Mouse (Mus musculus) limb, embryonic 15.5 days (tissue): ENCODE results near the gene Fam198b. TPM values are rescaled to one million over a fixed set of nuclear protein-coding genes. Genes with fewer than 3 reads are reported as not detected.

ENCODE experiments used
- ATAC-seq: fragments of 200-750 bp; cut with Nextera tagmentation; 2 replicates; pipeline ENCODE4 v1.8.0; 2017; ENCODE audit warnings: low read depth, moderate TSS enrichment; ENCODE audit not compliant: insufficient number of reproducible peaks, low FRiP score, low TSS enrichment
- H3K27ac ChIP-seq: fragments of 300-500 bp; sonication (generic); 2 replicates; pipeline ENCODE4 v1.5.1; 2015; ENCODE audit warnings: moderate library complexity, mild to moderate bottlenecking, inconsistent platforms
- H3K27me3 ChIP-seq: fragments of 300-500 bp; sonication (generic); 2 replicates; pipeline ENCODE4 v1.6.1; 2015; ENCODE audit warnings: inconsistent platforms
- H3K36me3 ChIP-seq: fragments of 300-500 bp; sonication (generic); 2 replicates; pipeline ENCODE4 v1.6.1; 2015; ENCODE audit warnings: inconsistent platforms
- H3K4me1 ChIP-seq: fragments of 300-500 bp; sonication (generic); 2 replicates; pipeline ENCODE4 v1.6.1; 2015; ENCODE audit warnings: inconsistent platforms
- H3K4me2 ChIP-seq: fragments of 300-500 bp; sonication (generic); 2 replicates; pipeline ENCODE4 v1.6.1; 2015; ENCODE audit warnings: mild to moderate bottlenecking, inconsistent platforms
- H3K4me3 ChIP-seq: fragments of 300-500 bp; sonication (generic); 2 replicates; pipeline ENCODE4 v1.5.1; 2015; ENCODE audit warnings: mild to moderate bottlenecking, inconsistent platforms
- H3K9ac ChIP-seq: fragments of 300-500 bp; sonication (generic); 2 replicates; pipeline ENCODE4 v1.6.1; 2015; ENCODE audit warnings: inconsistent platforms
- H3K9me3 ChIP-seq: fragments of 300-500 bp; sonication (generic); 2 replicates; pipeline ENCODE4 v1.6.1; 2016; ENCODE audit warnings: inconsistent platforms
- WGBS: fragments of 180-500 bp; shearing (Covaris S2); methylation state at CpG from one replicate; pipeline ENCODE4 v1.1.7; 2015; 5-methylcytosine and 5-hydroxymethylcytosine counted together
- polyA plus RNA-seq: library from polyadenylated mRNA; unstranded; fragments of >200 nt; fragmentation: Nextera tagmentation; extraction: Ambion mirVana; gene quantifications from 2 replicates; pipeline ENCODE4 v1.2.1, GENCODE M21; 2015

Gene Fam198b
- polyA plus RNA-seq, 1 experiment from 2014 or later, result 20.1 TPM

- H3K36me3 ChIP-seq, result no peaks in the 10 kb centered on the region
- peak overlapping the region; percentile 59 for H3K4me2 ChIP-seq
- no peaks in the 10 kb centered on the region for H3K27me3 ChIP-seq
- 2% methylated on average over 19 of the region's 19 CpGs for WGBS
- peak overlapping the region; percentile 69 for H3K27ac ChIP-seq
- no peaks in the 10 kb centered on the region for H3K9me3 ChIP-seq
- no peak; the same call in 1 of the 2 replicates for ATAC-seq
- H3K9ac ChIP-seq, result 0 out of 2 replicates have a peak overlapping the region, but pooled peaks have one; percentile 14
- peak overlapping the region; percentile 40 for H3K4me3 ChIP-seq
- H3K4me1 ChIP-seq, result peaks cover 24% of the 10 kb centered on the region
These were observed 1.5 kb downstream of the Fam198b start for GRCm38 (mm10) chr3:79885686-79886356.

- H3K36me3 ChIP-seq, result no peaks in the 10 kb centered on the region
- peak overlapping the region; percentile 69 for H3K27ac ChIP-seq
- WGBS, result 54% methylated on average over 23 of the region's 23 CpGs
- ATAC-seq, result peak; percentile 40; the same call in 1 of the 2 replicates
- peak overlapping the region; percentile 59 for H3K4me2 ChIP-seq
- no peak overlapping the region for H3K9ac ChIP-seq
- H3K27me3 ChIP-seq, result no peaks in the 10 kb centered on the region
- H3K4me3 ChIP-seq, result peak overlapping the region; percentile 40
- H3K9me3 ChIP-seq, result no peaks in the 10 kb centered on the region
- peaks cover 24% of the 10 kb centered on the region for H3K4me1 ChIP-seq
These were observed 2.2 kb downstream of the Fam198b start for GRCm38 (mm10) chr3:79886357-79887091.

- H3K27ac ChIP-seq, result peak overlapping the region; percentile 40
- no peaks in the 10 kb centered on the region for H3K27me3 ChIP-seq
- no peaks in the 10 kb centered on the region for H3K36me3 ChIP-seq
- peak overlapping the region; percentile 40 for H3K4me3 ChIP-seq
- H3K4me2 ChIP-seq, result peak overlapping the region; percentile 59
- no peak overlapping the region for H3K9ac ChIP-seq
- ATAC-seq, result no peak; the same call in 1 of the 2 replicates
- WGBS, result 17% methylated on average over 8 of the region's 8 CpGs
- peaks cover 24% of the 10 kb centered on the region for H3K4me1 ChIP-seq
- H3K9me3 ChIP-seq, result no peaks in the 10 kb centered on the region
These were observed 3.0 kb downstream of the Fam198b start for GRCm38 (mm10) chr3:79887161-79887855.

GRCm38 (mm10) chr3:79887966-79888365 is 3.6 kb downstream of the Fam198b start:
- Histone ChIP-seq H3K27ac (no peak overlapping the region), H3K27me3 (no peaks in the 10 kb centered on the region), H3K4me3 (peak overlapping the region; percentile 40), H3K9me3 (no peaks in the 10 kb centered on the region), H3K9ac (no peak overlapping the region), H3K36me3 (no peaks in the 10 kb centered on the region), H3K4me2 (peak overlapping the region; percentile 59; the same call in 1 of the 2 replicates), H3K4me1 (peaks cover 24% of the 10 kb centered on the region)
- no peak for ATAC-seq
- whole genome bisulfite sequencing, result 80% methylated on average over 2 of the region's 2 CpGs

DNA sequence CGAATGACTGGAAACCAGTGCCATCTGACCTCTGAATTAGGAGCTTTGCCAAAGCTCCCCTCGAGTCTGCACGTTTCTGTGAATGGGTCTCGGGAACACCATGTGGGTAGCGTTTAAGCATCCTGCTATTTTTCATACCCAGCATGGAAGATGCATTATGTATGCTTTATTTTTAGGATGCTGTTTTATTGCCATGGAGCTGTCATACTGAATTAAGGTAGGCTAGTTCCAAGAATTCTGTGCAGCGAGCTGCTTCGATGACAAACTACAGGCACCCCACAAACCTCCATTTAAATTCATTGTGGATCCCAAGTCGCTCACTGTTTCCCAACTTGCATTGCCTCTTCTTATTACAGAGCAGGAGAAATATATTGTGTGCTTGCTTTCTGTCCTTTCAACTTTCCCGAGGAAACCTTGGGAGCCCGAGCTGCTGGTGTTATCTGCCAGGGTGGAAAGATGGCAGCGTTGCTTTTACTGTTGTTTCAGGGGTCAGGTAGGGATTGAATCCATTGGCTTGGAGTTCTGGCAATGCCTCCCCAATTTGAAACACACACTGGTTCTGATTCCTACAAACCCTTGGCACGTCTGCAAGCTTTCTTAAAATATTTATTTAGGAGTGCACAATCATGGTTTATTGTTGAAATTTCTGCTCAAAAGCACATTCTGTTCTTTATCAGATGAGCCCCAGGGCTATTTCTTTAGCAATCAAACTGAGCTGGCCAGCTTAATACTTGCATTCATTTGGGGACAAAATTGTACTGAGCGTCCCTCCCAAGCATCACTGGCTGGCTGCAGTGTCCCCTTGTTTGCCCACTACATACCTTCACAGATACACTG is 13.4 kb downstream of the Fam198b start:
- H3K9ac ChIP-seq, result no peak overlapping the region
- no peak overlapping the region for H3K4me3 ChIP-seq
- WGBS, result 69% methylated on average over 13 of the region's 13 CpGs
- H3K27ac ChIP-seq, result no peak overlapping the region
- no peak for ATAC-seq
- H3K9me3 ChIP-seq, result no peaks in the 10 kb centered on the region
- H3K4me2 ChIP-seq, result no peak overlapping the region
- no peaks in the 10 kb centered on the region for H3K4me1 ChIP-seq
- H3K36me3 ChIP-seq, result no peaks in the 10 kb centered on the region
- H3K27me3 ChIP-seq, result no peaks in the 10 kb centered on the region

DNA sequence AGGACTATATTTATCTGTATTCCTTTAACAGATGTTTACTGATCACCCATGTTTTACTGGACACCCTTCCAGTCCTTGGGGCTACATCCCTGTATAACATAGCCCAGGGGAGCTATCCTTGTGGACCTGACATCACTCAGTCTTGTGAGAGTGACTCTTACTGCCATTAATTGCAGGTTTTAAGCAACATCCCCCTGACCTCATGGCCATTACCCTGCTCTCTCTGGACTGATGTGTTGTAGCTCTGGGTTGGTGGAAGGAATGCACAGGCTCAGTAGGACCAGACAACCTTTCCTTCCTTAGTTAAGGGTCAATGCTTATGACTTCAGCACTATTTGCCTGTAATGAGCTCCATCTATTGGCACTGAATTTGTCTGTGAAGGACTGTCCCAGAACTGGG is 14.2 kb downstream of the Fam198b start:
- Histone ChIP-seq H3K9ac (no peak overlapping the region), H3K36me3 (no peaks in the 10 kb centered on the region), H3K4me2 (no peak overlapping the region), H3K9me3 (no peaks in the 10 kb centered on the region), H3K4me1 (no peaks in the 10 kb centered on the region), H3K4me3 (no peak overlapping the region), H3K27ac (no peak overlapping the region), H3K27me3 (no peaks in the 10 kb centered on the region)
- ATAC-seq, result no peak

GRCm38 (mm10) chr3:79899906-79900305 is 15.6 kb downstream of the Fam198b start:
- no peak overlapping the region for H3K4me2 ChIP-seq
- WGBS, result 80% methylated on average over 9 of the region's 9 CpGs
- no peaks in the 10 kb centered on the region for H3K9me3 ChIP-seq
- no peak overlapping the region for H3K4me3 ChIP-seq
- H3K9ac ChIP-seq, result no peak overlapping the region
- no peaks in the 10 kb centered on the region for H3K4me1 ChIP-seq
- H3K36me3 ChIP-seq, result no peaks in the 10 kb centered on the region
- ATAC-seq, result no peak
- H3K27ac ChIP-seq, result no peak overlapping the region
- H3K27me3 ChIP-seq, result no peaks in the 10 kb centered on the region

- no peak overlapping the region for H3K4me3 ChIP-seq
- no peaks in the 10 kb centered on the region for H3K9me3 ChIP-seq
- no peaks in the 10 kb centered on the region for H3K4me1 ChIP-seq
- no peak overlapping the region for H3K4me2 ChIP-seq
- no peak for ATAC-seq
- 92% methylated on average over 2 of the region's 2 CpGs for WGBS
- H3K27me3 ChIP-seq, result no peaks in the 10 kb centered on the region
- no peak overlapping the region for H3K27ac ChIP-seq
- no peak overlapping the region for H3K9ac ChIP-seq
- H3K36me3 ChIP-seq, result no peaks in the 10 kb centered on the region
These were observed 16.2 kb downstream of the Fam198b start for GRCm38 (mm10) chr3:79900502-79900901.

DNA sequence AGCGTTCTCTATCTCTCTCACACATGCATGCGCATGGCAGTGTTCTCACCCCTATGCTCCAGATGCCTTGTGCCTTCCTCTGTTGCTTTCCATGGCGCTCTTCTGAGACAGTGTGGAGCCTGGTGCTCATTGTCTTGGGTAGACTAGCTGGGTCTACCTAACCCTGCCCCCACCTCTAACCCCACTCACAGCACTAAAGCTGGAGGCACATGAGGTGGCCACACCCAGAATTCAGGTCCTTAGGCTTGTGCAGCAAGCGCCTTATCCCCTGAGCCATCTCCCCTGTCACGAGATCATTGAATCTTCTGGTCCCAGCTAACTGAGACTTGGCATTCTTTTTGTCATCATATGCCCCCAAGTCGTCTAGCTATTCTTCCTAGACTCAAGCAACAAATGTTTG is 17.0 kb downstream of the Fam198b start:
- no peaks in the 10 kb centered on the region for H3K4me1 ChIP-seq
- no peak for ATAC-seq
- no peaks in the 10 kb centered on the region for H3K9me3 ChIP-seq
- H3K27ac ChIP-seq, result no peak overlapping the region
- no peak overlapping the region for H3K4me3 ChIP-seq
- no peak overlapping the region for H3K9ac ChIP-seq
- no peaks in the 10 kb centered on the region for H3K36me3 ChIP-seq
- H3K27me3 ChIP-seq, result no peaks in the 10 kb centered on the region
- WGBS, result 83% methylated on average over 6 of the region's 6 CpGs
- no peak overlapping the region for H3K4me2 ChIP-seq

DNA sequence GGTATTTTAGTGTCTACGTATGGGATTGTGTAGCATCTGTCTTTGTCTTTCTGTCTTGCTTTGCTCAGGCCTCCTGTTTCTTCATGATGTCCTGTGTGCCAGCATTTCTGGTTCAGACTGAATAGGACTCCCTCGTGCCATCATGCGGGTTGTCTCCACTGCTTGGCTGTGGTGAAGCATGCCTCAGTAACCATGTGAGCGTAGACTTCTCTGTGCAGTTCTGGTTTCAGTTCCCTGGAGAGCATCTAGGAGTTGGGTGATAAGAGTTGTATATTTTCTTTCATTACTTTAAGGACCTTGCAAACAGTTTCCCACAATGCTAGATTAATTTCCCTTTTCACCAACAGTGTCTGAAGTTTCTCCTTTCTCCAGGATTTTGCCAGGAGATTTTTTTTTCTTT is 17.4 kb downstream of the Fam198b start:
- H3K9ac ChIP-seq, result no peak overlapping the region
- H3K27ac ChIP-seq, result no peak overlapping the region
- H3K4me2 ChIP-seq, result no peak overlapping the region
- ATAC-seq, result no peak
- no peaks in the 10 kb centered on the region for H3K27me3 ChIP-seq
- no peak overlapping the region for H3K4me3 ChIP-seq
- 86% methylated on average over 4 of the region's 4 CpGs for WGBS
- no peaks in the 10 kb centered on the region for H3K4me1 ChIP-seq
- no peaks in the 10 kb centered on the region for H3K9me3 ChIP-seq
- no peaks in the 10 kb centered on the region for H3K36me3 ChIP-seq

DNA sequence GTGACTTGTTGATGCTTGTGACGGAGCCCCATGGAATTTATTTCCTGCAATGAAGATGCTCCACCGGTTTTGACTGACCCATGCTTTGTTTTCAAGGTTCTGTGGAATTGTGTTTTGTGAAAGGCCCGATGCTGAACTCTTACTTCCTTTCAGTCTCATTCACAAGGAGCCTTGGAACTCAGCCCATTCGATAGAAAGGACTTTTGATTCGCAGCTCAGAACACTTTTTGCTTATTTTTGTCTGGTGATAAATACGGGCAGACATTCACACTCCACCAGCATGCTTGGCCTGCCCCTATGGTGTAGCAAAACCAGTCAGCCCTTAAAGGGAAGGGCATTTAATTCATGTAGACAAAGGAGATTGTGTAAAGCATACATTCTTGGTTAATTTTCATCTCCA is 19.5 kb downstream of the Fam198b start:
- Histone ChIP-seq H3K4me2 (no peak overlapping the region), H3K9ac (no peak overlapping the region), H3K9me3 (no peaks in the 10 kb centered on the region), H3K27me3 (no peaks in the 10 kb centered on the region), H3K4me1 (no peaks in the 10 kb centered on the region), H3K4me3 (no peak overlapping the region), H3K36me3 (no peaks in the 10 kb centered on the region), H3K27ac (no peak overlapping the region)
- 59% methylated on average over 6 of the region's 6 CpGs for WGBS
- no peak for ATAC-seq
